Mouse (Mus musculus) right cerebral cortex, postnatal 4 days (tissue): ENCODE measurements around the gene 1700020N15Rik.
"Not testable (repeated sequence)": the region's sequence is repeated elsewhere in the genome, so short reads cannot be mapped to it uniquely, and the experiment has no call there.

Experiments
- DNase-seq: peaks from one replicate; pipeline ENCODE4 v3.0.0-alpha.2; 2022

Gene 1700020N15Rik

GRCm38 (mm10) chrX:69945000-69945399, at the start of gene 1700020N15Rik:
Gene 1700020N15Rik (plus strand): TSS chrX:69945300.
- not testable (repeated sequence) for DNase-seq

- DNase-seq = no peak
These were observed 31.9 kb downstream of the 1700020N15Rik start for GRCm38 (mm10) chrX:69976790-69977579.
